Mouse (Mus musculus) CH12.LX (cell line): ENCODE results near the gene Sae1. TPM values are rescaled to one million over a fixed set of nuclear protein-coding genes. Genes with fewer than 3 reads are reported as not detected.
A peak's percentile ranks its signal among the peaks of the same experiment; 100 is the strongest.

Experiments used
- DNase-seq: peaks from one replicate; pipeline ENCODE4 v3.0.0-alpha.2; 2013; ENCODE audit errors: extremely low read depth
- H3K27ac ChIP-seq: 2 replicates; pipeline ENCODE4 v1.5.1; 2012; ENCODE audit warnings: low read depth, mild to moderate bottlenecking, control low read depth, moderate library complexity; ENCODE audit not compliant: insufficient read depth
- H3K27me3 ChIP-seq: replicated peaks from 2 replicates; pipeline ENCODE3; 2012; ENCODE audit warnings: inconsistent platforms
- H3K36me3 ChIP-seq, 2 experiments: replicated peaks in 1 of 2; 2 replicates each; pipeline versions ENCODE3 to v1.6.1; 2012; ENCODE audit warnings: inconsistent platforms in 1 of 2, low read length in 1 of 2, mild to moderate bottlenecking in 1 of 2, mixed read lengths in 1 of 2, moderate library complexity in 1 of 2; ENCODE audit not compliant: control insufficient read depth in 1 of 2, insufficient read depth in 1 of 2
- H3K4me1 ChIP-seq, 2 experiments: 2 replicates each; pipeline ENCODE4 v1.6.1; 2012; ENCODE audit warnings: inconsistent platforms in 1 of 2, moderate library complexity in 1 of 2; ENCODE audit not compliant: insufficient read depth in 2 of 2, control insufficient read depth in 1 of 2
- H3K4me2 ChIP-seq: 2 replicates; pipeline ENCODE4 v1.6.1; 2012; ENCODE audit warnings: low read depth, mild to moderate bottlenecking, control low read depth; ENCODE audit not compliant: poor library complexity, insufficient read depth, severe bottlenecking
- H3K4me3 ChIP-seq, 3 experiments: fragments of 150-350 bp in 1 of 3; sonication (generic) in 1 of 3; replicated peaks in 1 of 3; 2 replicates each; pipeline versions ENCODE3 to v1.5.1; 2011 to 2012; ENCODE audit warnings: low read depth in 2 of 3, low read length in 2 of 3, mild to moderate bottlenecking in 2 of 3, moderate library complexity in 2 of 3, control low read depth in 1 of 3, improper control_type of control experiment in 1 of 3, inconsistent platforms in 1 of 3, mixed read lengths in 1 of 3; ENCODE audit not compliant: poor library complexity in 1 of 3
- H3K79me2 ChIP-seq: replicated peaks from 2 replicates; pipeline ENCODE4 v1.6.1; 2012; ENCODE audit warnings: mild to moderate bottlenecking, moderate library complexity; ENCODE audit not compliant: control insufficient read depth, poor library complexity, insufficient read depth, severe bottlenecking; ENCODE audit errors: extremely low read depth
- H3K9ac ChIP-seq: 2 replicates; pipeline ENCODE4 v1.6.1; 2012; ENCODE audit warnings: low read depth, mild to moderate bottlenecking, control low read depth, moderate library complexity; ENCODE audit not compliant: insufficient read depth
- H3K9me3 ChIP-seq: replicated peaks from 2 replicates; pipeline ENCODE3; 2012; ENCODE audit warnings: low read length, inconsistent platforms, mixed read lengths
- CHD2 ChIP-seq: IDR thresholded peaks from 2 replicates; pipeline ENCODE4 v1.6.1; 2011; ENCODE audit warnings: low read length, improper control_type of control experiment
- CTCF ChIP-seq, 2 experiments: IDR thresholded peaks in 1 of 2; conservative IDR thresholded peaks in 1 of 2; 2 replicates each; pipeline ENCODE4 v1.5.1; 2011 to 2012; ENCODE audit warnings: low read depth in 2 of 2, low read length in 2 of 2, improper control_type of control experiment in 1 of 2, inconsistent platforms in 1 of 2, mild to moderate bottlenecking in 1 of 2, moderate library complexity in 1 of 2
- ETS1 ChIP-seq: conservative IDR thresholded peaks from 2 replicates; pipeline ENCODE4 v1.6.1; 2012; ENCODE audit warnings: low read depth, mild to moderate bottlenecking, inconsistent platforms, low read length, improper control_type of control experiment, moderate library complexity
- GABPA ChIP-seq: IDR thresholded peaks from 2 replicates; pipeline ENCODE4 v1.6.1; 2012; ENCODE audit warnings: low read depth, low read length, improper control_type of control experiment, inconsistent platforms; ENCODE audit not compliant: insufficient replicate concordance
- HCFC1 ChIP-seq: IDR thresholded peaks from 2 replicates; pipeline ENCODE4 v1.6.1; 2012; ENCODE audit warnings: low read depth, mild to moderate bottlenecking, inconsistent platforms, low read length, improper control_type of control experiment
- IRF4 ChIP-seq: IDR thresholded peaks from 2 replicates; pipeline ENCODE4 v1.6.1; 2014; ENCODE audit warnings: low read depth, mild to moderate bottlenecking, inconsistent platforms, low read length, improper control_type of control experiment
- JUN ChIP-seq: IDR thresholded peaks from 2 replicates; pipeline ENCODE4 v1.6.1; 2011; ENCODE audit warnings: low read depth, mild to moderate bottlenecking, low read length, improper control_type of control experiment, moderate library complexity; ENCODE audit not compliant: insufficient read depth
- MEF2A ChIP-seq: IDR thresholded peaks from 2 replicates; pipeline ENCODE4 v1.6.1; 2014; ENCODE audit warnings: low read depth, mild to moderate bottlenecking, inconsistent platforms, low read length, improper control_type of control experiment, borderline replicate concordance
- MYC ChIP-seq: IDR thresholded peaks from 2 replicates; pipeline ENCODE4 v1.6.1; 2011; ENCODE audit warnings: low read depth, mild to moderate bottlenecking, improper control_type of control experiment, low read length
- POLR2A ChIP-seq: IDR thresholded peaks from 2 replicates; pipeline ENCODE4 v1.6.1; 2011; ENCODE audit warnings: low read depth, mild to moderate bottlenecking, improper control_type of control experiment, low read length
- RAD21 ChIP-seq: IDR thresholded peaks from 2 replicates; pipeline ENCODE4 v1.6.1; 2011; ENCODE audit warnings: low read depth, mild to moderate bottlenecking, low read length, improper control_type of control experiment, moderate library complexity
- SMC3 ChIP-seq: IDR thresholded peaks from 2 replicates; pipeline ENCODE4 v1.6.1; 2011; ENCODE audit warnings: low read depth, low read length, improper control_type of control experiment
- TCF12 ChIP-seq: IDR thresholded peaks from 2 replicates; pipeline ENCODE4 v1.6.1; 2014; ENCODE audit warnings: low read depth, mild to moderate bottlenecking, inconsistent platforms, low read length, improper control_type of control experiment
- ZC3H11A ChIP-seq: IDR thresholded peaks from 2 replicates; pipeline ENCODE4 v1.6.1; 2012; ENCODE audit warnings: low read depth, mild to moderate bottlenecking, inconsistent platforms, low read length, improper control_type of control experiment
- ZMIZ1 ChIP-seq: IDR thresholded peaks from 2 replicates; pipeline ENCODE4 v1.6.1; 2012; ENCODE audit warnings: low read depth, mild to moderate bottlenecking, inconsistent platforms, low read length, improper control_type of control experiment
- dilution Hi-C: fragments of 300-500 bp; cut with MboI; formaldehyde crosslinking; loops from 2 replicates; pipeline ENCODE4 v1.14.3; 2020; ENCODE audit warnings: low sequenced_read_pairs; ENCODE audit not compliant: extremely low pct_unique_long_range_greater_than_20kb, extremely low pct_ligation_motif_present
- in situ Hi-C: fragments of 300-500 bp; cut with MboI; formaldehyde crosslinking; loops from 3 replicates; pipeline ENCODE4 v1.14.3; 2019; ENCODE audit warnings: low sequenced_read_pairs, low pct_ligation_motif_present, low pct_unique_long_range_greater_than_20kb, mixed read lengths
- polyA plus RNA-seq: library from polyadenylated mRNA; unstranded; fragments of >175 nt; gene quantifications from 2 replicates; pipeline ENCODE4 v1.2.1, GENCODE M21; 2012; ENCODE audit warnings: low read depth; ENCODE audit not compliant: insufficient read length
- total RNA-seq, 2 experiments: library from RNA; depleted of rRNA; stranded (reverse); fragments of 300-350 nt in 1 of 2; fragments of >200 nt in 1 of 2; gene quantifications; 2 replicates each; pipeline ENCODE4 v1.2.3; 2012 to 2014

Gene Sae1
- total and polyA plus RNA-seq, 3 experiments = 146 to 271 (median 160) TPM

- dilution Hi-C loops = no loop called here
- Histone ChIP-seq H3K79me2 (no peaks in the 10 kb centered on the region), H3K27me3 (no peaks in the 10 kb centered on the region), H3K9me3 (no peaks in the 10 kb centered on the region), H3K4me2 (no peak overlapping the region), H3K36me3 (peaks cover 41 to 82% of the 10 kb centered on the region in 2 experiments), H3K9ac (peak overlapping the region; percentile 49), H3K4me1 (peaks cover 6 to 12% of the 10 kb centered on the region in 2 experiments)
- DNase-seq = peak; percentile 88
- TF ChIP-seq MYC (0 out of 2 replicates have a peak, but pooled peaks have one; percentile 44), SMC3 (peak; percentile 97), CTCF (conservative IDR thresholded peaks at IDR 0.05 in 1 of 2, IDR thresholded peaks at IDR 0.05 in 1 of 2; ENCODE audit: low read depth in 2 of 2, low read length in 2 of 2) (peak; percentile 60 to 95), TCF12 (peak; percentile 37; the same call in 1 of the 2 replicates), GABPA (no peak), POLR2A (no peak; the same call in 1 of the 2 replicates), JUN (peak; percentile 33; the same call in 1 of the 2 replicates), RAD21 (peak; percentile 78), HCFC1 (no peak), ETS1 (peak; percentile 39; the same call in 1 of the 2 replicates), MEF2A (0 out of 2 replicates have a peak, but pooled peaks have one; percentile 13), IRF4 (peak; percentile 46; the same call in 1 of the 2 replicates)
- TF ChIP-seq, all 38 proteins: peak for 9
- in situ Hi-C loops = loop anchor here (5.0 kb wide), 1 partner anchor 34 kb away; no protein-coding TSS in a partner anchor
- H3K4me3 ChIP-seq = peak overlapping the region in 1 of 3 experiments; percentile 5
- H3K27ac ChIP-seq = peak overlapping the region; percentile 69
Observed at GRCm38 (mm10) chr7:16325920-16326606, 61.5 kb downstream of the Sae1 start.

GRCm38 (mm10) chr7:16324661-16325060, 62.9 kb downstream of the Sae1 start:
- Histone ChIP-seq H3K4me2 (no peak overlapping the region), H3K79me2 (no peaks in the 10 kb centered on the region), H3K4me1 (peaks cover 6 to 12% of the 10 kb centered on the region in 2 experiments), H3K36me3 (peaks cover 35 to 69% of the 10 kb centered on the region in 2 experiments), H3K27me3 (no peaks in the 10 kb centered on the region), H3K9ac (no peak overlapping the region), H3K4me3 (no peak overlapping the region)
- no peak for DNase-seq
- dilution Hi-C loops = no loop called here
- in situ Hi-C loops = loop anchor here (5.0 kb wide), 1 partner anchor 32 kb away; no protein-coding TSS in a partner anchor
- no peak for TF ChIP-seq CHD2
- no peak for TF ChIP-seq POLR2A
- TF ChIP-seq ZMIZ1 = no peak
- no peak for TF ChIP-seq ZC3H11A
- TF ChIP-seq, all 38 proteins: peak for 0
- H3K9me3 ChIP-seq = no peaks in the 10 kb centered on the region
- H3K27ac ChIP-seq = no peak overlapping the region
